ENCODE assay signal across 22 mouse cellular contexts in the genomic region with DNA sequence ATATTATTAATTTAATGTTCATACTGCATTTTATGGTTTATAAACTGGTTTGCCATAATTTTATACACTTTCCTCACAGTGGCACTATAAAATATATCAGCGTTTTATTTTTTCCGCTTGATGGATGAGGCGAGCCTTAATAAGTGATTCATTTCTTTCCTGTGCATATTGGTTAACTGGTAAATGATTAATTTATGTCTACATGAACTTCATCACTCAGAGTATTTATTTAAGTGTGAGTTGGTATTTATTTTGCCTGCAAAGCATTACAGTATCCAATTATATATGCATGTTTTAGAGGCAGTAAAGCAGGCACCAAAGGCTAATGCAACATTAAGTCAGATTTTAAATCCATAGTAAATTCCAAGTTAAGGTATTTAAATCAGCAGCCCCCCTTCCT. TPM values are rescaled to one million over a fixed set of nuclear protein-coding genes. Genes with fewer than 3 reads are reported as not detected.
A peak's percentile ranks its signal among the peaks of the same experiment; 100 is the strongest.
DNase-seq lines count a peak whose midpoint lies in the region; ATAC-seq and TF ChIP-seq lines count a peak whose summit lies in the region.
"Had no signal": no experiment of that assay in that cellular context is flagged by ENCODE, and none has a peak within 500 bp of the region (broad histone marks: within the 10 kb centered on the region; RNA-seq: fewer than 3 reads in every experiment).

No protein-coding gene starts in this region.

- WGBS in kidney, embryonic 16.5 days = 43% methylated on average over 3 of the region's 3 CpGs
- WGBS in liver, postnatal 0 days (ENCODE audit: insufficient replicate concordance) = 57% methylated on average over 3 of the region's 3 CpGs
- WGBS in liver, embryonic 11.5 days = 72% methylated on average over 3 of the region's 3 CpGs
- WGBS in intestine, postnatal 0 days = 39% methylated on average over 3 of the region's 3 CpGs

- H3K9me3 ChIP-seq in kidney, embryonic 16.5 days (ENCODE audit: low read length) = peaks cover 5% of the 10 kb centered on the region; the same call in 1 of the 2 replicates
- peaks cover 3% of the 10 kb centered on the region; the same call in 1 of the 2 replicates for H3K9me3 ChIP-seq in liver, postnatal 0 days (ENCODE audit: low read length)
- no peaks in the 10 kb centered on the region for H3K9me3 ChIP-seq in liver, embryonic 11.5 days (ENCODE audit: control insufficient read depth, low read length)
- no peaks in the 10 kb centered on the region for H3K9me3 ChIP-seq in intestine, postnatal 0 days (ENCODE audit: control insufficient read depth)
- H3K9me3 ChIP-seq: embryonic facial prominence, embryonic 13.5 days; forebrain, embryonic 10.5 days; heart, embryonic 13.5 days; hindbrain, embryonic 15.5 days; midbrain, embryonic 10.5 days had no signal

- no peak for TF ChIP-seq EP300 in liver, postnatal 0 days (IDR thresholded peaks at IDR 0.05; ENCODE audit: low read depth)

- H3K4me2 ChIP-seq in kidney, embryonic 16.5 days (replicated peaks; ENCODE audit: low read depth, low read length) = no peak overlapping the region
- peak overlapping the region; percentile 42 for H3K4me2 ChIP-seq in liver, postnatal 0 days (ENCODE audit: low read depth, low read length)
- no peak overlapping the region for H3K4me2 ChIP-seq in liver, embryonic 11.5 days
- no peak overlapping the region for H3K4me2 ChIP-seq in intestine, postnatal 0 days (replicated peaks; ENCODE audit: low read depth)
- H3K4me2 ChIP-seq: embryonic facial prominence, embryonic 13.5 days; heart, embryonic 13.5 days; hindbrain, embryonic 15.5 days had no signal

- no peaks in the 10 kb centered on the region for H3K27me3 ChIP-seq in kidney, embryonic 16.5 days (ENCODE audit: insufficient read depth, low read length)
- no peaks in the 10 kb centered on the region for H3K27me3 ChIP-seq in liver, postnatal 0 days (ENCODE audit: insufficient read depth, low read length)
- H3K27me3 ChIP-seq in liver, embryonic 11.5 days (replicated peaks; ENCODE audit: control insufficient read depth, insufficient read depth, low read length) = no peaks in the 10 kb centered on the region
- no peaks in the 10 kb centered on the region for H3K27me3 ChIP-seq in intestine, postnatal 0 days (replicated peaks; ENCODE audit: control insufficient read depth, insufficient read depth, low read length)
- H3K27me3 ChIP-seq: embryonic facial prominence, embryonic 13.5 days; heart, embryonic 13.5 days; hindbrain, embryonic 15.5 days had no signal

- H3K9ac ChIP-seq in kidney, embryonic 16.5 days (replicated peaks; ENCODE audit: low read length) = no peak overlapping the region
- H3K9ac ChIP-seq in liver, postnatal 0 days (replicated peaks) = no peak overlapping the region
- no peak overlapping the region for H3K9ac ChIP-seq in liver, embryonic 11.5 days (ENCODE audit: low read depth, low read length)
- H3K9ac ChIP-seq in intestine, postnatal 0 days (ENCODE audit: low read depth, low read length) = no peak overlapping the region
- H3K9ac ChIP-seq: embryonic facial prominence, embryonic 13.5 days; heart, embryonic 13.5 days; hindbrain, embryonic 15.5 days had no signal

- TF ChIP-seq CTCF in liver, postnatal 0 days (IDR thresholded peaks at IDR 0.05; ENCODE audit: low read depth) = no peak
- no peak for TF ChIP-seq CTCF in intestine, postnatal 0 days (IDR thresholded peaks at IDR 0.05; ENCODE audit: low read depth)

- H3K36me3 ChIP-seq in kidney, embryonic 16.5 days (ENCODE audit: insufficient read depth, low read length) = no peaks in the 10 kb centered on the region
- no peaks in the 10 kb centered on the region for H3K36me3 ChIP-seq in liver, postnatal 0 days (replicated peaks; ENCODE audit: insufficient read depth, low read length)
- no peaks in the 10 kb centered on the region for H3K36me3 ChIP-seq in liver, embryonic 11.5 days (ENCODE audit: control insufficient read depth, insufficient read depth, low read length)
- no peaks in the 10 kb centered on the region for H3K36me3 ChIP-seq in intestine, postnatal 0 days (ENCODE audit: control insufficient read depth, insufficient read depth)
- H3K36me3 ChIP-seq: embryonic facial prominence, embryonic 13.5 days; forebrain, embryonic 10.5 days; heart, embryonic 13.5 days; hindbrain, embryonic 10.5 days; hindbrain, embryonic 15.5 days; midbrain, embryonic 10.5 days had no signal

- peak; percentile 34; the same call in 1 of the 2 replicates for ATAC-seq in kidney, embryonic 16.5 days (ENCODE audit: low FRiP score, low TSS enrichment)
- peak; percentile 61; the same call in 1 of the 2 replicates for ATAC-seq in liver, postnatal 0 days
- ATAC-seq in liver, embryonic 11.5 days (replicated peaks; ENCODE audit: low FRiP score) = no peak
- peak; percentile 45; the same call in 1 of the 2 replicates for ATAC-seq in intestine, postnatal 0 days
- ATAC-seq in megakaryocyte progenitor cell, adult 5-6 weeks (replicated peaks; ENCODE audit: poor library complexity) = no peak
- ATAC-seq: forebrain, embryonic 16.5 days; inflammation-experienced regulatory T-cells, adult 6 months; midbrain, embryonic 16.5 days had no signal

- peak overlapping the region; percentile 84 for H3K27ac ChIP-seq in kidney, embryonic 16.5 days (ENCODE audit: low read length)
- H3K27ac ChIP-seq in liver, postnatal 0 days (ENCODE audit: low read depth) = peak overlapping the region; percentile 70
- no peak overlapping the region for H3K27ac ChIP-seq in liver, embryonic 11.5 days (ENCODE audit: low read depth, low read length)
- no peak overlapping the region for H3K27ac ChIP-seq in intestine, postnatal 0 days (ENCODE audit: low read depth, low read length)
- H3K27ac ChIP-seq: embryonic facial prominence, embryonic 13.5 days; forebrain, embryonic 10.5 days; heart, embryonic 13.5 days; hindbrain, embryonic 10.5 days; hindbrain, embryonic 15.5 days; midbrain, embryonic 10.5 days had no signal

- H3K4me3 ChIP-seq in kidney, embryonic 16.5 days (ENCODE audit: low read length) = no peak overlapping the region
- H3K4me3 ChIP-seq in liver, postnatal 0 days (ENCODE audit: low read depth, low read length) = no peak overlapping the region
- H3K4me3 ChIP-seq in liver, embryonic 11.5 days (ENCODE audit: low read depth, low read length) = no peak overlapping the region
- H3K4me3 ChIP-seq in intestine, postnatal 0 days (ENCODE audit: low read depth, low read length) = no peak overlapping the region
- H3K4me3 ChIP-seq: embryonic facial prominence, embryonic 13.5 days; forebrain, embryonic 10.5 days; heart, embryonic 13.5 days; hindbrain, embryonic 10.5 days; hindbrain, embryonic 15.5 days; midbrain, embryonic 10.5 days had no signal

- no peak for DNase-seq in kidney, adult 11 months
- DNase-seq in liver, postnatal 0 days = no peak
- DNase-seq in liver, embryonic 11.5 days (ENCODE audit: low spot score) = no peak
- no peak for DNase-seq in layer of hippocampus, adult 9-11 months
- DNase-seq: adrenal gland, postnatal 36 days; layer of hippocampus, postnatal 36 days; left cerebral cortex, postnatal 4 days; spleen, adult 18-20 months had no signal

- H3K4me1 ChIP-seq in kidney, embryonic 16.5 days (ENCODE audit: insufficient read depth, low read length) = peaks cover 11% of the 10 kb centered on the region
- 0 out of 2 replicates have a peak, but pooled peaks cover 2% of the 10 kb centered on the region for H3K4me1 ChIP-seq in liver, postnatal 0 days (ENCODE audit: insufficient read depth)
- H3K4me1 ChIP-seq in liver, embryonic 11.5 days (replicated peaks; ENCODE audit: control insufficient read depth, insufficient read depth, low read length) = no peaks in the 10 kb centered on the region
- 0 out of 2 replicates have a peak, but pooled peaks cover 2% of the 10 kb centered on the region for H3K4me1 ChIP-seq in intestine, postnatal 0 days (replicated peaks; ENCODE audit: control insufficient read depth, insufficient read depth, low read length)
- H3K4me1 ChIP-seq: embryonic facial prominence, embryonic 13.5 days; hindbrain, embryonic 10.5 days; hindbrain, embryonic 15.5 days; midbrain, embryonic 10.5 days had no signal

RNA-seq across cellular contexts. Expression of gene Rhobtb1, which starts 14.6 kb away (rescaled TPM):
- 22.2 and 24.4 TPM in 2 replicates for polyA plus RNA-seq in kidney, embryonic 16.5 days (2015; fragmentation: Nextera tagmentation; extraction: Ambion mirVana)
- 35.5 and 41.5 TPM in 2 replicates for polyA plus RNA-seq in liver, postnatal 0 days (2015; fragmentation: Nextera tagmentation; extraction: Ambion mirVana)
- 16.1 and 17.4 TPM in 2 replicates for polyA plus RNA-seq in liver, embryonic 11.5 days (2014; fragmentation: Nextera tagmentation; extraction: Ambion mirVana)
- polyA plus RNA-seq in intestine, postnatal 0 days (2015; fragmentation: Nextera tagmentation; extraction: Ambion mirVana) = 11.3 and 13.2 TPM in 2 replicates
- 1.6 and 1.7 TPM in 2 replicates for total RNA-seq in megakaryocyte progenitor cell, adult 5-6 weeks (2015)
- 1.7 and 2.0 TPM in 2 replicates for total RNA-seq in megakaryocyte progenitor cell, adult 5-6 weeks (2017)
- polyA plus RNA-seq: CD4-positive, CD25-positive, alpha-beta regulatory T cell, adult 4 months; inflammation-experienced regulatory T-cells, adult 6 months had no signal

RNA-seq across cellular contexts. Expression of gene A930033H14Rik, which starts 47.1 kb away (rescaled TPM):
- polyA plus RNA-seq in kidney, embryonic 16.5 days (2015; fragmentation: Nextera tagmentation; extraction: Ambion mirVana) = 2.2 and 2.3 TPM in 2 replicates
- 0.89 and 1.2 TPM in 2 replicates for polyA plus RNA-seq in liver, postnatal 0 days (2015; fragmentation: Nextera tagmentation; extraction: Ambion mirVana)
- polyA plus RNA-seq in liver, embryonic 11.5 days (2014; fragmentation: Nextera tagmentation; extraction: Ambion mirVana) = 1.1 and 1.6 TPM in 2 replicates
- polyA plus RNA-seq in intestine, postnatal 0 days (2015; fragmentation: Nextera tagmentation; extraction: Ambion mirVana) = 1.0 and 1.4 TPM in 2 replicates
- total RNA-seq in megakaryocyte progenitor cell, adult 5-6 weeks (2015) = 2.9 and 3.0 TPM in 2 replicates
- total RNA-seq in megakaryocyte progenitor cell, adult 5-6 weeks (2017) = 1.6 and 1.7 TPM in 2 replicates
- total RNA-seq: neutrophil, adult 5-6 weeks had no signal
- polyA plus RNA-seq: CD4-positive, CD25-positive, alpha-beta regulatory T cell, adult 4 months; inflammation-experienced regulatory T-cells, adult 6 months had no signal

Comparison
In these comparisons a context has a peak if more than half of its experiments do, and no peak if none do; other contexts are left out.
1. ATAC-seq: peak in kidney, embryonic 16.5 days (single experiment), liver, postnatal 0 days (single experiment) and intestine, postnatal 0 days (single experiment); none in liver, embryonic 11.5 days (single experiment) and megakaryocyte progenitor cell, adult 5-6 weeks (single experiment).
2. H3K27ac ChIP-seq: peak in kidney, embryonic 16.5 days (single experiment) and liver, postnatal 0 days (single experiment); none in liver, embryonic 11.5 days (single experiment) and intestine, postnatal 0 days (single experiment).